Mouse (Mus musculus) stomach, postnatal 0 days (tissue): Measurements from ENCODE around the gene Nell1. TPM values are rescaled to one million over a fixed set of nuclear protein-coding genes. Genes with fewer than 3 reads are reported as not detected.

ENCODE experiments used
- ATAC-seq: fragments of 200-750 bp; cut with Nextera tagmentation; 2 replicates; pipeline ENCODE4 v1.8.0; 2017; ENCODE audit not compliant: low FRiP score, low TSS enrichment
- DNase-seq: peaks from one replicate; pipeline ENCODE4 v3.0.0-alpha.2; 2016; ENCODE audit warnings: low spot score
- H3K27ac ChIP-seq: fragments of 300-500 bp; sonication (generic); replicated peaks from 2 replicates; pipeline ENCODE4 v1.5.1; 2014; ENCODE audit warnings: mild to moderate bottlenecking, control low read depth
- H3K27me3 ChIP-seq: fragments of 300-500 bp; sonication (generic); 2 replicates; pipeline ENCODE4 v1.6.1; 2014; ENCODE audit warnings: low read length; ENCODE audit not compliant: control insufficient read depth, insufficient read depth
- H3K36me3 ChIP-seq: fragments of 300-500 bp; sonication (generic); 2 replicates; pipeline ENCODE4 v1.6.1; 2014; ENCODE audit warnings: low read length, mixed read lengths; ENCODE audit not compliant: control insufficient read depth, insufficient read depth
- H3K4me1 ChIP-seq: fragments of 300-500 bp; sonication (generic); replicated peaks from 2 replicates; pipeline ENCODE4 v1.6.1; 2014; ENCODE audit warnings: antibody characterized with exemption; ENCODE audit not compliant: control insufficient read depth, insufficient read depth
- H3K4me2 ChIP-seq: fragments of 300-500 bp; sonication (generic); replicated peaks from 2 replicates; pipeline ENCODE4 v1.6.1; 2014; ENCODE audit warnings: low read depth, mild to moderate bottlenecking, control low read depth, moderate library complexity
- H3K4me3 ChIP-seq: fragments of 300-500 bp; sonication (generic); 2 replicates; pipeline ENCODE4 v1.5.1; 2014; ENCODE audit warnings: low read depth, low read length, control low read depth
- H3K9ac ChIP-seq: fragments of 300-500 bp; sonication (generic); 2 replicates; pipeline ENCODE4 v1.6.1; 2014; ENCODE audit warnings: mild to moderate bottlenecking, low read length, control low read depth, mixed read lengths
- H3K9me3 ChIP-seq: fragments of 300-500 bp; sonication (generic); 2 replicates; pipeline ENCODE4 v1.6.1; 2016; ENCODE audit warnings: low read length; ENCODE audit not compliant: control insufficient read depth
- CTCF ChIP-seq: IDR thresholded peaks from 2 replicates; pipeline ENCODE4 v1.5.1; 2016; ENCODE audit warnings: antibody characterized with exemption, low read depth, mild to moderate bottlenecking, moderate library complexity
- EP300 ChIP-seq: optimal IDR thresholded peaks from 2 replicates; pipeline ENCODE3; 2016; ENCODE audit warnings: antibody characterized with exemption
- WGBS: fragments of 180-500 bp; shearing (Covaris S2); extraction: QIAGEN DNeasy Blood & Tissue Kit; methylation state at CpG from one replicate; pipeline ENCODE4 v1.1.7; 2014; 5-methylcytosine and 5-hydroxymethylcytosine counted together
- polyA plus RNA-seq: library from polyadenylated mRNA; unstranded; fragments of >200 nt; fragmentation: Nextera tagmentation; extraction: Ambion mirVana; gene quantifications from 2 replicates; pipeline ENCODE4 v1.2.1, GENCODE M21; 2015

Nell1 gene
- polyA plus RNA-seq, 1 experiment from 2014 or later = 1.8 TPM

- Histone ChIP-seq H3K36me3 (no peaks in the 10 kb centered on the region), H3K4me1 (no peaks in the 10 kb centered on the region), H3K27me3 (no peaks in the 10 kb centered on the region), H3K9ac (no peak overlapping the region), H3K4me3 (no peak overlapping the region), H3K27ac (no peak overlapping the region), H3K4me2 (no peak overlapping the region), H3K9me3 (no peaks in the 10 kb centered on the region)
- no peak for DNase-seq
- WGBS = 57% methylated on average over 2 of the region's 2 CpGs
- no peak for ATAC-seq
- no peak for TF ChIP-seq EP300
- no peak for TF ChIP-seq CTCF
These were observed 30.6 kb downstream of the Nell1 start for GRCm38 (mm10) chr7:50005268-50005667.

GRCm38 (mm10) chr7:50035187-50036153, 60.8 kb downstream of the Nell1 start:
- WGBS = 67% methylated on average over 13 of the region's 13 CpGs
- no peaks in the 10 kb centered on the region for H3K4me1 ChIP-seq
- no peaks in the 10 kb centered on the region for H3K27me3 ChIP-seq
- ATAC-seq (no peak), DNase-seq (no peak)
- TF ChIP-seq EP300 = no peak
- TF ChIP-seq CTCF = no peak
- no peak overlapping the region for H3K4me3 ChIP-seq
- no peak overlapping the region for H3K27ac ChIP-seq
- H3K9me3 ChIP-seq = no peaks in the 10 kb centered on the region
- H3K36me3 ChIP-seq = no peaks in the 10 kb centered on the region
- no peak overlapping the region for H3K9ac ChIP-seq
- H3K4me2 ChIP-seq = no peak overlapping the region

GRCm38 (mm10) chr7:50041112-50041511, 66.4 kb downstream of the Nell1 start:
- ATAC-seq (no peak), DNase-seq (no peak)
- H3K27ac ChIP-seq = no peak overlapping the region
- H3K27me3 ChIP-seq = no peaks in the 10 kb centered on the region
- H3K9me3 ChIP-seq = no peaks in the 10 kb centered on the region
- TF ChIP-seq CTCF (no peak), EP300 (no peak)
- H3K36me3 ChIP-seq = no peaks in the 10 kb centered on the region
- H3K4me1 ChIP-seq = no peaks in the 10 kb centered on the region
- no peak overlapping the region for H3K4me3 ChIP-seq
- WGBS = 31% methylated on average over 6 of the region's 6 CpGs
- H3K4me2 ChIP-seq = no peak overlapping the region
- no peak overlapping the region for H3K9ac ChIP-seq

GRCm38 (mm10) chr7:50050144-50050543, 75.5 kb downstream of the Nell1 start:
- ATAC-seq = no peak
- Histone ChIP-seq H3K9ac (no peak overlapping the region), H3K27ac (no peak overlapping the region), H3K4me1 (no peaks in the 10 kb centered on the region), H3K36me3 (no peaks in the 10 kb centered on the region), H3K4me3 (no peak overlapping the region), H3K27me3 (no peaks in the 10 kb centered on the region), H3K4me2 (no peak overlapping the region), H3K9me3 (no peaks in the 10 kb centered on the region)
- DNase-seq = no peak
- TF ChIP-seq CTCF (no peak), EP300 (no peak)
- 84% methylated on average over 4 of the region's 4 CpGs for WGBS

- ATAC-seq (no peak), DNase-seq (no peak)
- Histone ChIP-seq H3K9me3 (no peaks in the 10 kb centered on the region), H3K4me2 (no peak overlapping the region), H3K4me1 (no peaks in the 10 kb centered on the region), H3K9ac (no peak overlapping the region), H3K27ac (no peak overlapping the region), H3K4me3 (no peak overlapping the region), H3K27me3 (no peaks in the 10 kb centered on the region), H3K36me3 (no peaks in the 10 kb centered on the region)
- WGBS = 89% methylated on average over 2 of the region's 2 CpGs
- no peak for TF ChIP-seq CTCF
- no peak for TF ChIP-seq EP300
These were observed 79.0 kb downstream of the Nell1 start for GRCm38 (mm10) chr7:50053704-50054103.

GRCm38 (mm10) chr7:50094461-50094860, 119.8 kb downstream of the Nell1 start:
- Histone ChIP-seq H3K4me1 (no peaks in the 10 kb centered on the region), H3K36me3 (no peaks in the 10 kb centered on the region), H3K9me3 (no peaks in the 10 kb centered on the region), H3K27me3 (no peaks in the 10 kb centered on the region), H3K9ac (no peak overlapping the region), H3K4me3 (no peak overlapping the region), H3K4me2 (no peak overlapping the region), H3K27ac (no peak overlapping the region)
- DNase-seq (no peak), ATAC-seq (no peak)
- 81% methylated on average over 5 of the region's 5 CpGs for WGBS
- TF ChIP-seq CTCF (no peak), EP300 (no peak)
